Mouse (Mus musculus) monocyte, adult 2 months (primary cell): ENCODE data around the gene Trim54.

Experiments used
- DNase-seq, 2 experiments: peaks; one replicate each; pipeline ENCODE4 v3.0.0; 2022; ENCODE audit warnings: low spot score in 2 of 2, low read depth in 1 of 2

Trim54 gene

GRCm38 (mm10) chr5:31179766-31180630, 63.5 kb downstream of the Trim54 start, which contains the start of the genes Gm29609 and Gtf3c2:
Gm29609 (minus strand) TSS chr5:31179911.
Gtf3c2 (minus strand) TSS chr5:31180144.
- peak; percentile 75 to 92 for DNase-seq

DNA sequence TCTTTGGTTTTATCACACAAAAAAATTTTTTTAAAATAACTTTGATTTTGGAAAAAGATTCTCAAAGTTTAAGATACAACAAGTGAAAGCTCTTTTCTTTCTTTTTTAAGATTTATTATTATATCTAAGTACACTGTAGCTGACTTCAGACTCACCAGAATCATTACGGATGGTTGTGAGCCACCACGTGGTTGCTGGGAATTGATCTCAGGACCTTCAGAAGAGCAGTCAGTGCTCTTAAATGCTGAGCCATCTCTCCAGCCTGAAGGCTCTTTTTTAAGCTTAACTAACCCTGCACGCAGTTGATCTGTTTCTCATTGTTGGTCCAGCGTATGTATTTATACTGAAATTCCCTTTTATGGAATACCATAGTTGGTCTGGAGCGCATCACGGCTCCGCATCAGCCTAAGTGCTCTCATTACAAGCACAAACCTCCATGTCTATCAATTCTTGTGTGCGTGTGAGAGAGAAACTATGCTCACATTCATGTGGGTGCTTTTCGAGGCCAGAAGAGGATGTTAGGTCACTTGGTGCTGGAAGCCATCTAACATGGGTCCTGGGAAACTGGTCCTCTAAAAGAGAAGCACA, 64.8 kb downstream of the Trim54 start:
- DNase-seq, result no peak

DNA sequence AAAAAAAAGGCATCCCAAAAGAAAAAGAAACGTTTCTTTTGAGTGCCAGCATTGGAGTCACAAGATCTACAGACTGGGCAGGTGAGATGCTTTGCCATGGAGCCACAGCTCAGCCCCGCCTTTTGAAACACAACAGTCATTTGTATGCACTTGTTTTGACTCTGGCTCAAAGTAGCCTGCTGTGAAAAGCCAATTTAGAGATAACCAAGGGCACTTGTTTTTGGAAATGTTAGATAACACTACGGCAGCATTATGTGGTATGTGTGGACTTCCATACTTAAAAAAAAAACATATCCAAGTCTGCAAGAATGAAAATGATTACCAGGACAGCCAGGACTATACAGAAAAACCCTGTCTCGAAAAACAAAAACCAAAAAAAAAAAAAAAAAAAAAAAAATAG, 67.2 kb downstream of the Trim54 start:
- no peak for DNase-seq
